Mouse (Mus musculus) CD4-positive, CD25-positive, alpha-beta regulatory T cell, adult 2 months (primary cell): ENCODE data around the gene Eva1c.
"Not testable (repeated sequence)": the region's sequence is repeated elsewhere in the genome, so short reads cannot be mapped to it uniquely, and the experiment has no call there.

Experiments used
- DNase-seq: peaks from one replicate; pipeline ENCODE4 v3.0.0-alpha.2; 2012; ENCODE audit warnings: low read depth, low spot score

Eva1c gene

GRCm38 (mm10) chr16:90826457-90826856 lies at the start of gene Eva1c:
TSS of gene Eva1c (plus strand) at chr16:90826719.
- no peak for DNase-seq

- no peak for DNase-seq
These were observed 46.7 kb upstream of the Eva1c start for GRCm38 (mm10) chr16:90779783-90780182.

DNA sequence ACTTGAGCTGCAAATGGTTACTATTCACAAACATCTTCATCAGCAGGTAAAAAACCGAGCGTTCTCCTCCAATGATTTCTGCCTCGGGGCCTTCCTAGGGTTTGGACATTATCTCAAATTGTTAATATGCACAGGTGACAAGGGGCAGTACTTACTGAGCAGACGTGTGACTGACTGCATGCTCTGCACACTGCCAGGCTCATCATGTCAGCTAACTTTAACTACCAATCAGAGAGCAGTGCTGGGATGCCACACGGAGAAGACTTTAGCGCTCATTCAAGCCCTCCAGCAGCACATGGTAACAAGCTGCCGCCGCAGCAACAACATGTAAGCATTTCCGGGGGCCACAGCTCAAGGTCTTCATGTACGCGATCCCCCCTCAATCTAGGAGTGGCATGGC lies 43.2 kb upstream of the Eva1c start:
- no peak for DNase-seq

DNA sequence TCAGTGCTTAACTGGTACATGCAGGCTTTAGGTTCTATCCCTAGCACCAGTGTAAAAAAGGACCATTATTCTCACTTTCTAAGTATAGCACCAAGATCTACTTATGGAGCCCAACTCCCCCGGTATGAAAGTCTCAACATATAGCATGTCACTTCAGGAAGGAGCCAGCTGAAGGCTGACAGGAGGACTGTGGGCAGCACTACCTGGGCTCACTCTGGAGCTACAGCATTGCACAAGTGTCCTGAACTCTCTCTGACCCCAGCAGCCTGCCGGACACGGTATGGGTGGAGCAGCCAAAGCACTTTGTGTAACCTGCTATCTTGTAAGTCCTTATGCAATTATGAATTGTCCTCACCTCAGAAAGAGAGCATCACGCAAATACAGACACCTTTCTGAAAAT lies 41.3 kb upstream of the Eva1c start:
- DNase-seq: no peak

GRCm38 (mm10) chr16:90788580-90788979 lies 37.9 kb upstream of the Eva1c start:
- no peak for DNase-seq

DNA sequence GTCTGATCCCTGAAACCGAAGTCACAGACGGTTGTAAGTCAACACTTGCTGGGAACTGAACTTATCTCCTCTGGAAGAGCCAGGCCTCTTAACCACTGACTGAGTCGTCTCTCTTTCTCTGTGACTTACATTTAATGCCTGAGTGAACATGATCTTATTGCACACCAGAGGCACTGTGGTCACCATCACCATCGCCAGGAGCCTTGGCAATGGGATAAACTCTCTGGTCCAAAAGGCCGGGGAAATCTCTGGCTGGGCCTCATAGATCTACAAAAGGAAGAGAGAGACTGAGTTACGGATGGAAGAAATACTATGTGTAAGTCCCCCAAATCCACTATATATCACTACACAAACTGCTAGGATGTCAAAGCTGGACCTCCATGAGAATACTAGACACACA lies 35.6 kb upstream of the Eva1c start:
- no peak for DNase-seq

DNA sequence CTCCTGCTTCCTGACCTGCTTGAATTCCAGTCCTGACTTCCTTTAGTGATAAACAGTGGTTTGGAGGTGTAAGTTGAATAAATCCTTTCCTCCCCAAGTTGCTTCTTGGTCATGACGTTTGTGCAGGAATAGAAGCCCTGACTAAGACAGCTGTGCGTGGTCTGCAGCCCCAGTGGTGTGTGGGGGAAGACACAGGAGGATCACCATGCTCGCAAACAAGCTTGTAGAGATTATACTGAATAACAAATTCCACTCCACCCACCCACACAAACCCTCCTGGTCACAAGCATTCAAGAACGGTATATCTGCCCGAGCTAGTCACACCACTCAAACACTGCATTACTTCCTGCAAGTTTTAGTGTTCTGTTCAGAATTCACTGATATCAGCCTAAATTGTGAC lies 34.5 kb upstream of the Eva1c start:
- DNase-seq: no peak

GRCm38 (mm10) chr16:90792500-90792899 lies 34.0 kb upstream of the Eva1c start:
- no peak for DNase-seq

GRCm38 (mm10) chr16:90794708-90795107 lies 31.8 kb upstream of the Eva1c start:
- DNase-seq: no peak

DNA sequence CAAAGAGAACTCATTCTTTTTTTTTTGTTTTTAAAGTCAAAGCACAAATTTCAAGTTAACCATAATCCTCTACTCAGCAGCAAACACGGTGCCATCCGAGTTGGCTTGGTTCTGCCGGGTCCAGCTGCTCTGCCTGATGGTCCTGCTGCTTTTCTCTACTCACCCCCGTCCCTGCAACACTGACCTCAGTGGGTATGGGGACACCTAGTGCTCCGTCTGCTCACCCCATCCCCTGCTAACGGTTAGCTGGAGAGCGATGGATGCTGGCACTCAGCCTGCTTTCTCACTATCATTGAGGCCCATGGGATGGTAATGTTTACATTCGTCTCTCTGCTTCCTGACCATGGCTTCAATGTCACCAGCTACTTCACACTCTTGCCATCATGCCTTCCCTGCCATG lies 28.1 kb upstream of the Eva1c start:
- DNase-seq: no peak

DNA sequence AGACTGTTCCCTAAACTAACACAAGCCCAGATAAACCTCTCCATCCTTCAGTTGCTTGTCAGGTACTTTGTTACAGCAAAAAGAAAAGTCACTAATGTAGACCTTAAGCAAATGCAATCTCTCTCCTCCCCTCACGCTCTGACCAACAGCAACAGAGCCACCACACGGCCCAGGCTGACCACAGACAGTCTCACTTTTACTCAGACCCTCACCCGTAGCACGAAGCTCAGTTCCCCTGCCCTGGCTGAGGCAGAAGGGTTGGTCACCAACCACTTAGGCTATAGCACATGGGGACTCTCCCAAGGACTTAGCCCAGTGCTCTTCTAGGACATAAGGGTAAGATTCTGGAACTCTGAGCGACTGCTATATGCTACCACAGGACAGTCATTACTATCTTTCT lies 27.7 kb upstream of the Eva1c start:
- no peak for DNase-seq

DNA sequence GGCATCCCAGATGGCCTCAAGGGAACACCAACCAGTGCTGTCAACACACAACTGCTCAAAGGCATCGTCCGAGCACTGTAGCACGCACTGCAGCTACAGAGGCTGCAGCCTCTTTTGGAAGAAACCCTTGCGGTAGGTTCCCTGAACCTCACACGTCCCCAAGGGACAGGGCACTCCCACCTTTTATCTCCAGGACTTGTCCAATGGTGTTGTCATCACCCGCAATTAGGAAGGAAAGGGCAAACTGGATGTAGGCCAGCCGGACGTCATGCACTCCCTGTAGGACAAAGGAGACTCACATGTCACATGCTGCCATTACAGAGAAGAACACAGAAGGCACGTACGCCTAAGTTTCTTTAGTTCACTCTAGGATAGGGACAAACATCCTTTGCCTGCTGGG lies 26.7 kb upstream of the Eva1c start:
- DNase-seq: no peak

DNA sequence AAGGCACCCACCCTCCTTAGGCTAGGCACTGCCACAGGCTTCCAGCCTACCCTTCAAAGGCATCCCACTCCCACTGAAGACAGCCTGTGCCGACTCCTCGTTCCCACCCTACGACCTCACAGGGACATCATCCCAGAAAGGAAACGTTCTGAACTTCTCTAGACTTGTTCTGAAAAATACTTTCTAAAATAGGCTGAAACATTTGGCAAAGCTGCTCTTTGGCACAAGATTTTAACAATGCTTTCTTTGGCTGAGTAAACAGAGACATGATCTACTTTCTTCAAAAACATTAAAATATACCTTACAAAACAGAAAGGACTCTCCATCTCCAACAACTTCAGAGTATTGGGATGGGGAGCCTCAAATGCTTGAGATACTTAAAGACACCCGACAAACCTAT lies 25.3 kb upstream of the Eva1c start:
- no peak for DNase-seq

DNA sequence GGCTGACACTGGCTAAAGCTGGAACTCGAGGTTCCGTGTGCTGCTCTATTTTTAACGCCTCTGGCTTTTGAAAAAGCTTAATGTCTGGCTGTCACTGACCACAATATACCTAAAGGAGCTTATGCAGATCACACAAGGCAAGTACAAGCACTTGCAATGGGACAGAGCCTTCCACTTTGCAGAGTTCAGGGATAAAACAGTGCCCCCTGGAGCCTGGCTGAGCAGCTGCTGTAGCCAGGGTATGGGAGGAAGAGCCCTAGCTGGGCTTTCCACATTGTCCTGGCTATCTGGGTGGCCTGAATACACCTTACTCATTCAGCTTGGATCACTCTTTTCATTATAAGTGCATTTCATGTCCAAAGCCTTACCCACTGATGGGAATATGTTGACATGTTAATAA lies 24.6 kb upstream of the Eva1c start:
- peak; percentile 11 for DNase-seq

GRCm38 (mm10) chr16:90804466-90804865 lies 22.1 kb upstream of the Eva1c start:
- no peak for DNase-seq

DNA sequence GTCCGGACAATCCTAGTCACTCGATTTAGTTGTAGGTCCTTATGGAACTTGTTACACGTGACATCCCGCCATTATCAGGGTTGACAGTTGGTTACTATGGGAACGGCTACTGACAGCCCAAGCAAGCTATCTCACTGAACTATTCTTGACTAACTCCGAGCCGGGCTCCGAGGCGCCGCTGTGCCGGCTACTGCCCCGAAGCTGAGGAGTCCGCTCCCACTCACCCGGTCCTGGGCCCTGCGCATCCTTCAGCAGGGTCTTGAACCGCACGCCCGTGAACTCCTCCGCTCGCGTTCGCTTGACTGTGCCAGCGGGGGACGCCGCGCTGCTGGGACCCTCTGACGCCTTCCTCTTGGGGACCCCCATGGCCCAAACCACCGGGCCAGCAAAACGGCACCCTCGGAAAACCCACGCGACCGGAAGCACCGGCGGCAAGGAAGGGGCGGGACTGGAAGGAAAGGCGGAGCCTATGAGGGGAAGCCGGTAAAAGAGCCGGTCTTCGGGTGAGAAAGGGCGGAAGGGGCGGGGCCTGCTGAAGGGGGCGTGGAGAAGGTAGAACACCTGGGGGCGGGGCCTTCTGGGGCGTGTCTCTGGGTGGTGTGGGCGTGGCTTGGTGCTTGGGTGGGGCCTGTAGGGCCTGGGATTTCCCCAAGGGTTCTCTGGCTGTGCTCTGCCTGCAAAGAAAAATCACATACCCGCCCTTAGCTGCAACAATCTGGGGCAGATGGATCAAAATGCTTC lies 16.4 kb upstream of the Eva1c start, which contains the start of gene Urb1:
Gene Urb1 (minus strand): TSS at position 439 of the 741 bp plus-strand sequence.
- DNase-seq: peak; percentile 99

DNA sequence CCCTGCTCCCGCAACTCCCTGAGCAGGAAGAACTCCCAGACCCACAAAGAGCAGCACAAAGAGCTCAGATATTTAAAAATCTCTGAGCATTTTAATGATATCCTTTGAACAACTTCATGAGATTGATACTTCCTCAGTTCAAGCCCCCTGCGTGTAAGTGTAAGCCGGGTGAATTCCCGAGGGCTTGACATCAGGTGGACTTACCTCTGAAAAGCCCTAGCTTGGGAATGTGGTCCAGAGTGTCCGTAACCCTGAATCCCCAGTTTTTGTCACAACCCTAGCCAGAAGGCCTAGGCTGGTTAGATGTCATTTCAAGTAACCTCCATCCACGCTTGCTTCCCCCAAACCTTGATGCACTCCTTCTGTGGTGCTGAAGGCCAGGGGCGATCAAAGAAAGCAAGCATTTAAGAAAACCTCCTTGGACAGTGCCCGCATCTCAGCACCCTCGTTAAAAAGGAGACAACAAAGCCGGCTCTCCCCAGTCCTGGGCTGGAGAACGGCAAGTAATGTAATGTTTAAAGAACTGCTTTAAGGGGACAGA lies 15.7 kb upstream of the Eva1c start:
- DNase-seq: no peak

DNA sequence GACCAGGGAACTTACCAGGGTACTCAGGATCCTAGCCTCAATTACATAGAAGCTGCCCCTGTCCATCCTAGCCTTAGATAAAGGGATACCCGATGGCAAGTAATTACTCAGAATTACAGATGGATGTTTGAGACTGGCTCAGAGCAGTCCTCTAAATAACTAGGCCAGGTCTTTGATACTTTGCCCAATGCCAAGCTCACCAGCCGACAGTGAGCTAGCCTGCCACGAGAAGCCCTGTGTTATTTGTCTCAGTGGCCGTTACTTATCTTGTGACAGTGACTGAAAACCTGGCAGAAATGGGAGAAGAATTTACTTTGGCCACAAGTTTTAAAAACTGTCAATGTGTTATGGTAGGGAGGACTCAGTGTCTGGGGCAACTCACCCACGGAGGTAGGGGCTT lies 14.4 kb upstream of the Eva1c start:
- DNase-seq: no peak

GRCm38 (mm10) chr16:90820326-90820725 lies 6.2 kb upstream of the Eva1c start:
- DNase-seq: no peak

- no peak for DNase-seq
These were observed 5.3 kb upstream of the Eva1c start for GRCm38 (mm10) chr16:90821046-90821697.

DNA sequence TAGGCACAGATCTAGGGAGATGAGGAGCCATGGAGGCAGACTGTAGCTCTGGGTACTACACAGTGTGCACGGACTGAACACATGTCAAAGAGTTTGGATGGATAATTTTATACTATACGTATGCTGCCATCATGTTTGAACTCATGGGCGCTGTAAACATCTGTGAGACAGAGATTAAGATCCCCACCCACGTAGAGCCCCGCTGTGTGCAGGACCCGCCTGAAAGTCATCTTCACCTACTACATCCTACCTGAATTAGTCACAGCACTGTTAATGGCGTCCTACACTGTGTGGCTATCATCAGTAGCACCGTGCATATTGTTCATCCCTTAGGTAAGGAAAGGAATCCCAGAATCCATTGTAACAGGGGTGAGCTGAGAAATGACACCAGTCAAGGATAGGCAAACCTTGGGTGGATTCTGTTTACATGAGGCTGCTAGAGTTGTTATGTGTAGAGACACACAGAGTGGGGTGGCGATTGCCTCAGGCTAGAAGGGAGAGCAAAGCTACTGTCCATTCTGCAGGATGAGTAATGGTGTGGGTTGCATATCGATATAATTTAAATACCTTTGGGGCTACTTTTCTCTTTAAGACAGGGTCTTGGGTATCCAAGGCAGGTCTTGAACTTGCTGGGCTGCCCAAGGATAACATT lies 4.1 kb upstream of the Eva1c start:
- no peak for DNase-seq

DNA sequence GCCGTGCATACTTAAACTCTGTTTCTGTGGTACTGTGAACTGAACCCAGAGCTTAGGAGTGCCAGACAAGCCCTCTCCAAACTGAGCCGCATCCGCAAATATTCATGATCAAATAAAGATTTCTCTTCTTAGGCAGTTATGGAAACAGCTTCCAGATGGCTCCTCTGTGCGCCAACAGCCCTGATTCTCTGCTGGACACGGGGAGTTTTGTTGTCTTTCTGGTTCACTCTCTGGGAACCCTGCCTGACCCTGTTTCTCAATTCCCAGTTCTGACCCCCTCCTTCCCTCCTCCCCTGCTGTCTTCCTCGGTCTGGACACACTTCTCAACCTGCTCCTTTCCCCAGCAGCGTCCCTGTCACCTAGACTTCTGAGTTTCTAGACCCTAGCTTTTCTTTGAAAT lies 3.5 kb upstream of the Eva1c start:
- no peak for DNase-seq

- DNase-seq: not testable (repeated sequence)
These were observed 2.5 kb upstream of the Eva1c start for GRCm38 (mm10) chr16:90823986-90824385.
